ENCODE assay signal across 9 mouse cellular contexts in the genomic region with DNA sequence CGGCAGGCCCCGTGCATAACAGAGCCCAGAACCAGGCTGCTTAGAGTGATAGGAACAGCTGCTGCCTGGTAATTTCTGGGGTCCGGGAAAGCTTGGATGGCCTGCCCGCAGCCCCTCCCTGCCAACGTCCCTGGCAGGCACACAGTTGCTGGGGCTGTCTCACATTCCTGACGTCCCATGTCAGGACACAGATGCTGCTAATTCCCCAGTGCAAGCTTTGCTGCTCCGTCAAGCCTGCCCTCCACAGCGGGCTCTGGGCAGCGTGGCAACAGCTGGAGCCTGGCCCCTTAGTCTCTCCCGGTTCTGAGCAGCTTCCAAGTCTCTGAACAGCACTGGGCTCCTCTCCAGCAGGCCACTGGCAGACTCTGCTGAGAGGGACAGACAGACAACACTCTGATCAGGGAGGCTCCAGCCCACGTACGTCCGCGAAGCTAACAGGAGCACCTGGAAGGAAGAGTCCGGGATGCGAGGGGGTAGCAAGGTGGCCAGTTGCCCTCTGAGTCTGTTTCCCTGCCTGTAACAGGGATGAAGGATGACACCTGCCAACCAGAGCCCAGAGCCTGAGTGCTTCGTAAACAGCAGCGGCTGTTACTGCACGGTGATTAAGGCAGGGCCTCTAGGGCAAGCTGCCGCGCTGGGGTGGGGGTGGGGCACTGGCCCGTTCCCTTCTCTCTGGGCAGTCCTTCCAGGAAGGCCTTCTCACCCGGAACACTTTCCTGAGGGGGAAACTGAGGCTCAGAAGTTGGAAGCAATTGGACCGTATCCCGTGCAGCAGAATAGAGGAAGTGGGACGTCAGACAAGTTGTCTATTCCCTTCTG. TPM values are rescaled to one million over a fixed set of nuclear protein-coding genes. Genes with fewer than 3 reads are reported as not detected.
DNase-seq lines count a peak whose midpoint lies in the region; ATAC-seq and TF ChIP-seq lines count a peak whose summit lies in the region.
"Had no signal": no experiment of that assay in that cellular context is flagged by ENCODE, and none has a peak within 500 bp of the region (broad histone marks: within the 10 kb centered on the region; RNA-seq: fewer than 3 reads in every experiment).

No protein-coding gene starts in this region.

- intact Hi-C loops in heart, postnatal 10 days (cut with DNase I), result no loop called here

- H3K27me3 ChIP-seq in kidney, adult 2 months (replicated peaks; ENCODE audit: control insufficient read depth, insufficient read depth, low read length), result no peaks in the 10 kb centered on the region
- no peaks in the 10 kb centered on the region for H3K27me3 ChIP-seq in forebrain, embryonic 11.5 days (ENCODE audit: control insufficient read depth, insufficient read depth, low read length)
- H3K27me3 ChIP-seq in lung, embryonic 15.5 days, result no peaks in the 10 kb centered on the region

- H3K4me3 ChIP-seq in kidney, adult 2 months (ENCODE audit: insufficient read depth, low read depth, low read length), result peak overlapping the region; percentile 25; the same call in 1 of the 2 replicates
- peak overlapping the region; percentile 2; the same call in 1 of the 2 replicates for H3K4me3 ChIP-seq in forebrain, embryonic 11.5 days (ENCODE audit: low read depth, low read length)
- H3K4me3 ChIP-seq in lung, embryonic 15.5 days, result peak overlapping the region; percentile 15; the same call in 1 of the 2 replicates
- H3K4me3 ChIP-seq in olfactory bulb, adult 2 months (ENCODE audit: insufficient read depth, low read depth, low read length), result no peak overlapping the region

- no peak for ATAC-seq in forebrain, embryonic 11.5 days (replicated peaks; ENCODE audit: low FRiP score)
- peak; percentile 74 for ATAC-seq in lung, embryonic 15.5 days (ENCODE audit: borderline replicate concordance, extremely low read depth, low FRiP score, low TSS enrichment)
- ATAC-seq in inflammation-experienced regulatory T-cells, adult 6 months, result no peak

- no peak for TF ChIP-seq CTCF in kidney, adult 2 months (conservative IDR thresholded peaks at IDR 0.05; ENCODE audit: insufficient read depth, insufficient read length, low read depth, low read length)
- TF ChIP-seq CTCF in olfactory bulb, adult 2 months (IDR thresholded peaks at IDR 0.05; ENCODE audit: insufficient read depth, low read depth, low read length), result no peak

- H3K4me1 ChIP-seq in kidney, adult 2 months (ENCODE audit: control insufficient read depth, insufficient read depth, low read length), result peaks cover 26% of the 10 kb centered on the region
- H3K4me1 ChIP-seq in forebrain, embryonic 11.5 days (replicated peaks; ENCODE audit: control insufficient read depth, insufficient read depth, low read length), result peaks cover 7% of the 10 kb centered on the region; the same call in 1 of the 2 replicates
- peaks cover 20% of the 10 kb centered on the region for H3K4me1 ChIP-seq in lung, embryonic 15.5 days
- peaks cover 26% of the 10 kb centered on the region for H3K4me1 ChIP-seq in olfactory bulb, adult 2 months (ENCODE audit: control insufficient read depth, insufficient read depth, low read length)

- TF ChIP-seq POLR2A in kidney, adult 2 months (IDR thresholded peaks at IDR 0.05; ENCODE audit: low read depth, low read length), result no peak
- TF ChIP-seq POLR2A in olfactory bulb, adult 2 months (IDR thresholded peaks at IDR 0.05; ENCODE audit: insufficient read depth, low read depth, low read length), result no peak

- H3K27ac ChIP-seq in kidney, adult 2 months (ENCODE audit: insufficient read depth, low read depth, low read length), result 0 out of 2 replicates have a peak overlapping the region, but pooled peaks have one; percentile 10
- H3K27ac ChIP-seq in forebrain, embryonic 11.5 days (ENCODE audit: low read depth, low read length), result no peak overlapping the region
- H3K27ac ChIP-seq in lung, embryonic 15.5 days, result peak overlapping the region; percentile 87
- peak overlapping the region; percentile 25; the same call in 1 of the 2 replicates for H3K27ac ChIP-seq in olfactory bulb, adult 2 months (ENCODE audit: insufficient read depth, low read depth, low read length)

- H3K36me3 ChIP-seq in kidney, adult 2 months (ENCODE audit: control insufficient read depth, insufficient read depth, low read length), result no peaks in the 10 kb centered on the region
- H3K36me3 ChIP-seq in forebrain, embryonic 11.5 days (ENCODE audit: control insufficient read depth, insufficient read depth, low read length), result no peaks in the 10 kb centered on the region
- 0 out of 2 replicates have a peak, but pooled peaks cover 5% of the 10 kb centered on the region for H3K36me3 ChIP-seq in lung, embryonic 15.5 days

- WGBS in kidney, adult 2 months, result 16% methylated on average over 26 of the region's 26 CpGs
- 21% methylated on average over 26 of the region's 26 CpGs for WGBS in forebrain, embryonic 11.5 days
- WGBS in lung, embryonic 15.5 days, result 8% methylated on average over 26 of the region's 26 CpGs
- 28% methylated on average over 26 of the region's 26 CpGs for WGBS in olfactory bulb, adult 2 months

- peak; percentile 73 for DNase-seq in kidney, adult 2 months
- no peak for DNase-seq in kidney, adult 9 months
- DNase-seq in forebrain, embryonic 11.5 days (ENCODE audit: low spot score), result peak; percentile 50
- DNase-seq in heart, postnatal 10 days, result peak; percentile 75 to 77
- DNase-seq in layer of hippocampus, adult 8-10 months (ENCODE audit: low spot score in 2 of 2), result peak; percentile 55 to 66

- no peaks in the 10 kb centered on the region for H3K9me3 ChIP-seq in forebrain, embryonic 11.5 days (ENCODE audit: control insufficient read depth, low read length)
- H3K9me3 ChIP-seq in lung, embryonic 15.5 days, result no peaks in the 10 kb centered on the region

- H3K9ac ChIP-seq in forebrain, embryonic 11.5 days (ENCODE audit: low read length), result peak overlapping the region; percentile 35
- peak overlapping the region; percentile 11; the same call in 1 of the 2 replicates for H3K9ac ChIP-seq in lung, embryonic 15.5 days

- H3K4me2 ChIP-seq in forebrain, embryonic 11.5 days (ENCODE audit: low read depth, low read length, severe bottlenecking), result peak overlapping the region; percentile 31; the same call in 1 of the 2 replicates
- peak overlapping the region; percentile 52 for H3K4me2 ChIP-seq in lung, embryonic 15.5 days

RNA-seq across cellular contexts. Expression of gene Fgfr4, which starts 19.3 kb away (rescaled TPM):
- polyA plus RNA-seq in kidney, adult 2 months (2012; rRNA removed), result 35.3 and 43.5 TPM in 2 replicates
- 0.23 and 0.27 TPM in 2 replicates for polyA plus RNA-seq in forebrain, embryonic 11.5 days (2014; fragmentation: Nextera tagmentation; extraction: Ambion mirVana)
- total RNA-seq in heart, postnatal 10 days (2021), result under 1 TPM; 0.30 to 0.53 TPM
- 1 to 10 TPM in 1 of 4 experiments, under 1 TPM in 3; 0.37 to 1.2 (median 0.59) TPM for total RNA-seq in layer of hippocampus, adult 8-10 months (2022)
- 19.9 and 20.2 TPM in 2 replicates for polyA plus RNA-seq in lung, embryonic 15.5 days (2015; fragmentation: Nextera tagmentation; extraction: Ambion mirVana)
- not detected in 2 replicates for polyA plus RNA-seq in olfactory bulb, adult 2 months (2012; ENCODE audit: insufficient read depth, insufficient read length, low replicate concordance, missing spikeins)
- polyA plus RNA-seq in inflammation-experienced regulatory T-cells, adult 6 months (2017; shearing (Covaris generic)), result not detected

RNA-seq across cellular contexts. Expression of gene Nsd1, which starts 37.9 kb away (rescaled TPM):
- 17.6 and 19.6 TPM in 2 replicates for polyA plus RNA-seq in kidney, adult 2 months (2012; rRNA removed)
- 69.6 and 79.3 TPM in 2 replicates for polyA plus RNA-seq in forebrain, embryonic 11.5 days (2014; fragmentation: Nextera tagmentation; extraction: Ambion mirVana)
- total RNA-seq in heart, postnatal 10 days (2021), result 10 to 100 TPM; 88.2 to 97.9 TPM
- 100 to 1,000 TPM; 107 to 141 (median 129) TPM for total RNA-seq in layer of hippocampus, adult 8-10 months (2022)
- 61.0 and 61.7 TPM in 2 replicates for polyA plus RNA-seq in lung, embryonic 15.5 days (2015; fragmentation: Nextera tagmentation; extraction: Ambion mirVana)
- polyA plus RNA-seq in olfactory bulb, adult 2 months (2012; ENCODE audit: insufficient read depth, insufficient read length, low replicate concordance, missing spikeins), result 49.7 and 82.3 TPM in 2 replicates
- polyA plus RNA-seq in inflammation-experienced regulatory T-cells, adult 6 months (2017; shearing (Covaris generic)), result 10 to 100 TPM; 46.7 to 76.6 (median 60.1) TPM

RNA-seq across cellular contexts. Expression of gene Gm17617, which starts 38.4 kb away (rescaled TPM):
- polyA plus RNA-seq in kidney, adult 2 months (2012; rRNA removed), result not detected in 2 replicates
- not detected in 2 replicates for polyA plus RNA-seq in forebrain, embryonic 11.5 days (2014; fragmentation: Nextera tagmentation; extraction: Ambion mirVana)
- total RNA-seq in heart, postnatal 10 days (2021), result not detected
- total RNA-seq in layer of hippocampus, adult 8-10 months (2022), result not detected
- polyA plus RNA-seq in lung, embryonic 15.5 days (2015; fragmentation: Nextera tagmentation; extraction: Ambion mirVana), result not detected in 2 replicates
- not detected in 2 replicates for polyA plus RNA-seq in olfactory bulb, adult 2 months (2012; ENCODE audit: insufficient read depth, insufficient read length, low replicate concordance, missing spikeins)
- not detected for polyA plus RNA-seq in inflammation-experienced regulatory T-cells, adult 6 months (2017; shearing (Covaris generic))
- polyA plus RNA-seq: large intestine, adult 2 months had no signal

Comparison
In these comparisons a context has a peak if more than half of its experiments do, and no peak if none do; other contexts are left out.
1. RNA of gene Fgfr4, which starts 19.3 kb away (polyA plus RNA-seq): 35.3 to 43.5 TPM in kidney, adult 2 months and 19.9 to 20.2 TPM in lung, embryonic 15.5 days; 0.23 to 0.27 TPM in forebrain, embryonic 11.5 days, not detected in olfactory bulb, adult 2 months and not detected in inflammation-experienced regulatory T-cells, adult 6 months; every median in the first group is over 10 times any median in the second.